Mouse (Mus musculus) layer of hippocampus, adult 9-11 months (tissue): ENCODE results near the gene Enpp7.

ENCODE experiments used
- DNase-seq: peaks from one replicate; pipeline ENCODE4 v3.0.0; 2022

Enpp7 gene

DNA sequence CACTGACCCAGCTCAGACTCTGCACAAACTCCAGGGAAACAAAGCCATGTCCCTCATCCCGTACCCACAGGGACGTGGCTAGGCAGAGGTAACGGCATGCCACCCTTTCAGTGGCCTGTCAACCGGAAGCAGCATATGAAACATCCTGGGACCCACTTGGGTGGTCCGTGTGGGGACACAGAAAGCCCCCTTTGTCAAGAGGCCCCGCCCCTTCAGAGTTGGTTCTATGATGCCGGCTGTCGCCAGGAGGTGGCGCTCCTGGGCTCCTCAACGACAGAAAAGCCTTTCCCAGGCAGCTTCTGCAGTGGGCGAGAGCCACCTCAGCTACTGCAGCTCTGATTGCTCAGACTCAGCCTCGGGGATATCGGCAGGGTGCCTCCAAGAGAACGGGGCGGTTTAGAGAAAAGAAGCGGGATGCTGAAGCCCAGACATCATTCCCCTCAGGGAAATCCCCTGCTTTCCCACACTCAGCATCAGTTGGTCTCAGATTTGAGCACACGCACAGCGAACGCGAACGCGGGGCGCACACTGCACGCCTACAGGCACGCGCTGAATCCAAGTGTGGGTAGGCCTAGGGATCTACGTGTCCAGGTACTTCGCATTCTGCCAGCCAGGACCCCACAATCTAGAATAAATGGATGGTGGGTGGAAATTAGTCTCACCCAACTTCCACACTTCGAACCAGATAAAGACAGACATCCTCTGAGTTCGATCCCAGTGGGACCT, 10.7 kb downstream of the Enpp7 start:
- peak; percentile 76 for DNase-seq

DNA sequence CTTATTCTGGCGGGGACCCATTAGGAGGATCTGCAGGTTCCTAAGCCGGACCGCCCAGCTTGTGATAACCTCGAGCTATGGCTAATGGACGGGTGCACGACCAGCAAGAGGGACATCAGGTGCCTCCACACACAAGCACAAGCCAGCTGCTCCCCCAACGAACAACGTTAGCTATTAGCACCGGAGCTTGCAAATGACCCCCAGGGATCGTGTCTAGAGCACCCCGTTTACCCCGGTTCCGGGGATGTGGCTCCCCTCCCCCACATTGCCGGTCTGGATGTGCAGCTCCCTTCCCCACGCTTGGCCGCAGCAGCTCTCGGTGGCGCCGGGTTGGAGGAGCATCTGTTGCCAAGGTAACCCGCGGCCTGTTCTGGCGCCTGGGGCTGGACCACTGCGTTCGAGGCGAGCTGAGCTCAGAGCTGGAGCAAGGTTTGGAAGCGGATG, 11.4 kb downstream of the Enpp7 start:
- DNase-seq: peak; percentile 38

DNA sequence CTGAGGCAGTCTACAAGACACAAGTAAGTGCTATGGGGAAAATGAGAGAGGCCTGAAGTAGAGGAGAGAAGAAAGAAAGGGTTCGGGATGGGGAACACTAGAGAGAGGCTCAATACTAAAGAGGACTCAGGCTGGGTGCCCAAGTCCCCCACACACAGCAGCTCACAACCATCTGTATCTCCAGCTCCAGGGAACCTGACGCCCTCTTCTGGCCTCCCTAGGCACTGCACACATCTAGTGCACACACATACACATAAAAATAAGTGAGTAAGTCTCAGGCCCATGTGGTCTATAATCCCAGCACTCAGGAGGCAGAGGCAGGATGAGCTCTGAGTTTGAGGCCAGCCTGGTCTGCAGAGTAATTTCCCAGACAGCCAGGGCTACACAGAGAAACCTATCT, 12.9 kb downstream of the Enpp7 start:
- no peak for DNase-seq

DNA sequence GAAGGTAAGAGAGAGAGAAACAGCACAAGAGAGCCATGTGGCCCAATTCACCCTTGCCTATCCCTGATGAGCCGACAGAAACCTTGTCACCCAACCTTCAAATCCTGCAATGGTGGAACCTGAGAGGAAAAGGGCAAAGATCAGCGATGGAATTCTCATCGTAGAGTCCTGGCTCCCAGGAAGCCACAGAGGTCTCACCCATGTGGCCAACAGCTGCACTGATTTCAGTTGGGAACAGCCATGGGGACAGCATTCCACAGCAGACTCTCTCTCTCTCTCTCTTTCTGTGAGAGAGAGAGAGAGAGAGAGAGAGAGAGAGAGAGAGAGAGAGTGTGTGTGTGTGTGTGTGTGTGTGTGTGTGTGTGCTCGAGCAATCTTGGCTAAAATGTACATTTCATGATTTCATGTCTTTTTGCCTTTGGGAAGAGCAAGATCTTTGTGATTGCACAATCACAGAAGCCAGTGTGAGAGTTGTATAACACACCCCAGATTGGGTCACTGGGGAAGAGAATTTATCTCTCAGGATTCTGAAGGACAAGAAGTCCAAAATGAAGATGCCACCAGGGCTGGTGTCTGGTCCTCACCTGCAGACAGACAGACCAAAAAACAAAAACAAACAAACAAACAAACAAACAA, 13.6 kb downstream of the Enpp7 start:
- no peak for DNase-seq

DNA sequence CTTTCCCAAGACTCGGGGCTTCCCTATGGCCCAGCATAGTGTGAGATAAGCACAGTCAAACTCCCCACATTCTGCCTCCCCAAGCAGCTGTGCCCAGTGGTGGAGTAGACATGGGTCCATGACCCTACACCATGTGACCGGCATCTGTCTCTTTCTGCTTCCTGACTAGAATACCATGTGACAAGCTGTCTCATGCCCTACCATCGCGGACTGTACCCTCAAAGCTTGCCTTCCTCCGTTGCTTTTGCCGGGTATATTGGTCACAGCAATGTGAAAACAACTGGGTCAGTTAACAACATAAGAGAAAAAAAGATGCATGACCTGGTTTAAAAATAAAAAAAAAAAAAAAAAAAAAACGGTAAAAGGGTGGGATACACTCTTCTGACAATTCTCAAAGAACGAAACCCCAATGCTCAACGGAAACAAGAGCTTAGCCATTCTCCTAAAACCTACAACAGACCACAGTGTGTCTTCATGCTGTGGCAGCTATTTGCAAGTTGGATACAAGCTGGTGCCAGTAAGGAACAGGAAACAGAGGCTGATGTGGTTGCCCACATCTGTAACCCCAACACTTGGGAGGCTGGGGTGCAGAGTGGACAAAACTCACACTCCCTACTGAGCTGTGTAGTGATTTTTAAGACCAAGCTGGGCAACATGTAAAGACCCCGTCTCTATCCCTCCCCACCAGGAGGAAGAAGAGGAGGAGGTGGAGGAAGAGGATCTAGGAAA, 17.7 kb downstream of the Enpp7 start:
- no peak for DNase-seq

DNA sequence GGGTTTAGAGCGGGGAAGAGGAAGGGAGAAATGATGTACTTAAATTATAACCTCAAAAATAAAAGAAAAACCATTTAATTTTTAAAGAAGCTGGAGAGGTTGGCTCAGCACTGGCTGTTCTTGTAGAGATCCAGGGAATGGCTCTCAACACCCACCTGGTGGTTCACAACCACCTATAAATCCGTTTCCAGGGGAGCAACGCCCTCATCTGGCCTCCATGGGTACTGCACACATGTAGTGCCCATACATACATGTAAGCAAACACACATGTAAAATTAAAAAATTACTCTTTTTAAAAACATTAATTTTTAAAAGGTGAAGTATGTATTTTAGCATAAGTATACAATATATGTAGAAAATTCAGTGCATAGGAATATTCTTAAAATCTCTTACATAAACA, 18.5 kb downstream of the Enpp7 start:
- no peak for DNase-seq

DNA sequence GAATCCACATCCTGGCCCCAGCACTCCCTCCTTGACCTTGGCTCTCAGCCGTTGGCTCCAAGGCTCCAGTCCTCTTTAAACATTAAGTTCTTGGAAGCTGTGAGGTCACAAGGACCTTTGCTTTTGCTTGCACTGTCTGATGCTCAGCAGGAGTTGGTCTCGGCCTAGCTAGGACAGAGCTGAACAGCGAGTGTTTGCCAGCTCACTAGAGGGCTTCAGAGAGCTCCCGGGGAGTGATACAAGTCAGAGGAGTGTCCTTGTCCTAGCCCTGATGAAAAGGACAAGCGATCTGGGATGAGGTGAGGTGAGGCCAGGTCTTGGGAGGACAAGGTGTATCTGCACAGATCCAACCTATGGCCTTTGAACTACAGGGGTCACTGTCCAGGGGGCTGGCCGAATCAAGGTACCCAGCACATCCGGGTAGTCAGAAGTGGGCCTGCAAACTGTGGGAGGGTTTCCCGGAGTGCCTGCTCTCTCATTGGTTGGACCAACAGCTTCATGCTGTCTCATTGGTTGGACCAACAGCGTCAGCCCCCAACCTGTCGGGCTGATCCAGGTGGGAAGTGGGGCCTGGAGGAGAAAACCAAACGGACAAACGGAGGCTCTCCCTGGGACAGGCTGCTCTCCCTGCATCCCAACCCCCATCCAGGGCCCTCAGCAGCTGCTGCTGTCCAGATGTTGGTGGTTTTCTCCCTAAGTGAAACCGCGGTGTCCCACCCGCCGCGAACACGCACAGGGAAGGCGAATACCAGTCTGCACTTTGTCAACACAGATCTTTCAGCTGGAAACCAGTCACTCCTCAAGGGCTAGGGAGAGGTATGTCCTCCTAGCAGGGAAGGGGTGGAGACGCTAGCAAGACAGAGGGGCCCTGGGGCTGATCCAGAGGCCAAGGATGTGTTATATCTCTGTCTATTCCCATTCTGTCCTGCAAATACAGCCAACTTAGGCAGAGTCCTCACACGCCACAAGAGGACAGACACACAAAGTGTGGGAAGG, 19.8 kb downstream of the Enpp7 start:
- no peak for DNase-seq

DNA sequence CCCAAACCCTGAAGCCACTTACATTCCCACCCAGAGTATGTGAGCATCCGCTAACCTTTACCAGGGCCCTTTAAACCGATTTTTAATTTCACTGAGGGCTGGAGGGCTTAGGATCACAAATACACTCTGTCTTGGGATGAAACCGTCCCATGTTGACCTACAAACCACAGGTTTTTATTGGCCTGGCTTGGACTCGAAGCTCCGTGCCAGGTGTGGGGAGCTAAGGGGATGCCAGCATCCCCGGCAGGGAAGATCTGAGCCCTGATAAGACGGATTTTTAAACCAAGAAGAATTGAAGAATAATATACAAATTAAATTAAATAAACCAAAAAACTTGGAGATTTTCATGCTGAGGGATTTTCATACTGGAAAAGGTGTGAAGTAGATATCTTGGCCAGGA, 26.5 kb downstream of the Enpp7 start:
- DNase-seq: no peak

DNA sequence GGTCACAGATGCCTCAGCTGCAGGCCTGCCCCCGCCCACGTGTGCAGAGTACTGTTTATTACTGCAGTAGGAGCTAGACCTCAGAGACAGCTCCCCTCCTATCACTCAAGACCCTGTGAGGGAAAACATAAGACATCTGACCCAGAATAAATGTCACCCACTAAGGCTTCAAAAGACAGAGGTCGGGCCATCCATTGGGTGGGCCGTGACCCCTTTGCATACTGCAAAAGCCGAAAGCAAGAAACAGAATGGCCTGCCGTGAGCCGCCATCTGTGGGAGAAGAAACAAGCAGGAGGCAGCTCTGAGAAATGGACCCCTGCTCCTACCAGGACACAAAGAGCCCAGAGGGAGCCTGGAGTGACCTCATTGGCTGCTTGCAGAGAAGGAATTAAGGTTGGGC, 29.5 kb downstream of the Enpp7 start:
- no peak for DNase-seq

DNA sequence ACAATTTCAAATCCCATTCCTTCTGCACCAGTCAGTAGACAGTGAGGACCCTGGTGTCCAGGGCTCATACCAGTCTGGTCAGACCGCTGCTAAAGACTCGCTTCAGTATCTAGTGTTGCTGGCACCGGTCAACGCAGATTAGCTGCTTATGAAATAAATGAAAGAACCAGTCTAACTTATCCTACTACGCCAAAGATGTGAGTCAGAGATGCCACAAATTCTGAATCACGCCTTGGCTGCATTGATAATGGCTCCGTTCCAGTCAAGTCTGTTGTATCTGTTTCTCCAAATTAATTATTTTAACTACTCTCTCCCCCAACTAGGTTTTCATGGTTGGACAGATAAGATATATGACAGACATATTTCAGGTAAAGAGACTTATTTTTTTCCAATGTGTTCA, 33.2 kb downstream of the Enpp7 start:
- no peak for DNase-seq

DNA sequence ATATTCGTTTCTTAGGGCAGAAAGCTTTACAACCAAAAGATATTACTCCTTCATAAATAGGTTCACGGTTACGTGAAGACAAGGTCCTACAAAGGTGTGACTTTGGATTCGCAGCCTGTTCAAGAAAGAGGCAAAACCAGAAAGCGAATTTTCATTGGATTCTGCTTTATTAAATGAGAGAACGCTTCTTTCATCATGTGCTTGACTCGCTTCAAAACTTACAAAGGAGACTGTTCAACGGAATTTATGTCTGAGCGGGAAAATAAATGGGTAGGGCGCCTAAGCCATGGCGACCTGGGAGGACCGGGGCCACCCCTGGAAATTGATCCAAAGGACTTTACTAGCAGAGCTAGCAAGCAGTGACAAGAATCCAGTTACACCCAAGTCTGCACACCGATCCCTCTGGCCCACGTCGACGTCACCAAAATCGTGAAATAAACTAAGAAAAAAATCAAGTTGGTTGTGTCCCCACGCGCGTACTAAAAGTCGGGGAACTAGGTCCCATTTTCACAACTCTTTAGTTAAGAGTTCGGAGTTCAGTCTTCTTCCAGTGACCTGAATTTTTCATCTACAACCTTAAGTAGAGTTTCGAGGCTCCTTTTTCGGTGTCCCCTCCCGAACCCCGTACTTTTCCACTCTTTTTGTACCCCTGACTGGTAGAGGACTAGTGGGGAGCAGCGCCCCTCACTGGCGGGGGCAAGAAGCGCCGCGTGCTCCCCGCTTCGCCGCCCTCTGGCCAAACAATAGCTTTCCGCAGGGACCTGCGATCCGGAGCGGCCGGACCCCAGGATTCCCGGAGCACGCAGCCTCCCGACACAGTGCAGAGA, 34.3 kb downstream of the Enpp7 start:
- no peak for DNase-seq

DNA sequence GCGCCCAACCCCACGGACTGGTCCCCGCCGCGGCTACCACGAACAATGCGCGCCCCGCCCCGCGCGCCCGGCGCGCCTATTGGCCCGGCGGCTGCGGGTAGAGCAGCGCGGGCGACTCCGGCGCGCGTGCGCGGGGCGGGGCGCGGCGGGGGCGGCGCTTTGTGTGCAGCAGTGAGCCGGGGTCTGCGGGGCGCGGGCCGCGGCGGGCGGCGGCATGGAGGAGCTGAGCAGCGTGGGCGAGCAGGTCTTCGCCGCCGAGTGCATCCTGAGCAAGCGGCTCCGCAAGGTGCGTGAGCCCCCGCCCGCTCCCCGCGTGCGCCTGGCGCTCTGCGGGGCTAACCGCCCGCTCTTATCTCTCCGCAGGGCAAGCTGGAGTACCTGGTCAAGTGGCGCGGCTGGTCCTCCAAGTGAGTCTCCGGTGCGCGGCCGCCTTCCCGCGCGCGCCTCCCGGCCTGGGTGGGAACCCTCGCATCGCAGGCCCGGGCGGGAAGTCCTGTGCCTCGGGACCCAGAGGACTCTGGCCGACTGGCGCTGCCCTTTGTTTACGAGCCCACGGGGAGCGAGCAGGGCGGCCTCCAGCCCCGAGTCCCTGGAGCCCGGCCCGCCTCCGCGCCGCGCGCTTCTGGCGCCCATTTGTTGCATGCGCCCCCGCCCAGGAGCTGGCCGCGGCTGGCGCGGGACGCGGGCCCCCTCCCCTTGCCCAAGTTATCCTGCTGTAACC, 35.1 kb downstream of the Enpp7 start, which contains the start of gene Cbx2:
Cbx2 (plus strand) TSS at position 68 of the 721 bp plus-strand sequence.
- DNase-seq: peak; percentile 80

DNA sequence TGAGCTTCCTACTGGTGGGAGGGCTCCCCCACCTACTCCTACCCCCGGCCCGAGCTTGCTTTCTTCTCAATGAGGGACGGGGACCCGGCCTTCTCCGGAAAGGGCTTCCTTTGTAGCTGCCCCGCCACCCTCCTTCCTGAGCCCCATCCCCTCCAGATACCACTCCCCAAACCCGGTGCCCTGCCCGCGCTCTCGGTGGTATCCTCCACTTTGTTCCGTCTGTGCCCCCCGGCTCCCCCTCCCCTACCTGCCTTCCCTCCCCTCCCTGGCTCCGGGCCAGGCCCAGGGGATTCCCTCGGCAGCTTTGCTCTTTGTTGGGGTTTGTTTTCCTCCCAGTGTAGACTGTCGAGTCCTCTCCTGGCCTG, 35.6 kb downstream of the Enpp7 start:
- DNase-seq: no peak

DNA sequence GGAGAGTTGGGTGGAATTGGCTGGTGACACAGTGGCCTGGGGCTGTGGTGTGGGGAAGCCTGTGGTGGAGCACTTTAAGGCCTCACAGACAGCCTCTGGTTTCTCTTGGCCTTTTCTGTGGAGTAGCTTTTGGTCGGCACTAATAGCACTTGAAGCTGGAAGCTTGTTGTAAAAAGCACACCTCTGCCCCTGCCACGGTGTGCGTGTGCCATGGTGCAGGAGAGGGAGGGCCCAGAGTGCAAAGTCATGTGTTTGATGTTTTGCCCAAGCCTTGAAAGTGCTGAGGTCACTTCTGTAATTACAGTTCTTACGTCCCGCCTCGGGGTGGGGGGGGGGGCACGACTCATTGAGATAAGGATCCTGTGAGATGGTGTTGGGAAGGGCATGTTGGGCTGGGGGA, 36.3 kb downstream of the Enpp7 start:
- DNase-seq: no peak

DNA sequence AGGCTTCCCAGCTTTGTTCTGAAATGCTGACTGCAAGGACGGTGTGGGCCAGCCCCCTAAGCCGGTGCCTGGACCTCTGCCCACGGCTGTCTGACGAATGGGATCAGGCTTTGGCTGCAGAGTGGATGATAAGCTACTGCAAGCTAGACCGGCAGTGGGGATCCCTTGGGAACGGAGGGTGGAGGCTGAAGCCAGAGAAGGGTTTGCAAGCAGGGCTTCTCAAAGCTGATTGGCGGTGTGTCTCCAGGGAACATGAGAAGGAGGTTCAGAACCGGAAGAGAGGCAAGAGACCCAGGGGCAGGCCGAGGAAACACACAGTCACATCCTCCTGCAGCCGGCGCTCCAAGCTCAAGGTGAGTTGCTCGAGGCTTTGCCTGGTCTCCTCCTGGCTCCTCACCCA, 38.2 kb downstream of the Enpp7 start:
- DNase-seq: no peak

DNA sequence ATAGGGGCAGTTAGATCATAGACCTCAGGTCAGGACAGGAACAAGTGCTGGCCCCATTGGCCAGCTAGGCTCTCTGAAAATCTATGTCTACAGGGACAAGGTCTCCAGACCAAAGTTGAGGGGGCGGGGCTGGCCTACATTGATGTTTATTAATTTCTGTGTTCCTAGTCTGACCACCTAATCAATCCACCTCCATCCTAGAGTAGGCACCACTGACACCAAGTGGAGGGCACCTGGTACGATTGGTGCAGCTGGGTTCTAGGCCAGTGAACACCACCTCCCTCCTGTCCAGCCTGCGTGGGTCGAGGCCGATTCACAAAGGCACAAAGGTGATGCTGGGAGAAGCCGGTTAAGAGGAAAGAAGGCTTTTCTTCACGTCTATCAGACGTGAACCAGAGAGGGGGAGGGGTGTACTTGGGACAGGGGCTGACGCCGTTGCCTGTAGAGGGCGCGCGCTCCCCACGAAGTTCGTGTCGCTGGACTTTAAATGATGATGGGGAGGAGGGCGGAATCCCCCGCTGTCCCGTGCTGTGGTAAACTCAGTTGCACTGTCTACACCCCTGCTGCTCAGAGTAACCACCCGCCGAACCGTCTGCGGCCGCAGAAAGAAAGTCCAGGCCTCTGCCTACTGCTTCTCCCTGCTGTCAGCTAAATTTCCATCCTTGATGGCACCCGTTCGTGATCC, 46.0 kb downstream of the Enpp7 start:
- DNase-seq: no peak

DNA sequence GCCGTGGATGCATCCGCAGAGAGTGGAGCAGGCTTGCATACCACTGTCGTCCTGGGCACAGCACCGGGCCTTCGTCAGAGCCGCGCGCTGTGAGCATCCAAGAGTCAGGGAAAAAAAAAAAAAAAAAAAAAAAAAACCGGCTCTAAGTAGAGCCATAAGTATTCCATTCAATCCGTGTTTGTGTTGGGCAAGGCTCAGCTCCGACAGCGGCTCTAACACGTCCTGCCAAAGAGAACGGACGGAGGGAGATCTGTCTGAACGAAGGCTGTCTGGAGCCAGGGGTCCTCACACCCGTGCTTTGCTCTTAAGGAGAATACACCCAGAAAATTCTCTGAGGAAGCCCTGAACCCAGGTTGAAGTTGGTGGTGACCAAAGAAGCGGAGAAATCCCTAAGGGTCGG, 46.6 kb downstream of the Enpp7 start:
- DNase-seq: no peak

DNA sequence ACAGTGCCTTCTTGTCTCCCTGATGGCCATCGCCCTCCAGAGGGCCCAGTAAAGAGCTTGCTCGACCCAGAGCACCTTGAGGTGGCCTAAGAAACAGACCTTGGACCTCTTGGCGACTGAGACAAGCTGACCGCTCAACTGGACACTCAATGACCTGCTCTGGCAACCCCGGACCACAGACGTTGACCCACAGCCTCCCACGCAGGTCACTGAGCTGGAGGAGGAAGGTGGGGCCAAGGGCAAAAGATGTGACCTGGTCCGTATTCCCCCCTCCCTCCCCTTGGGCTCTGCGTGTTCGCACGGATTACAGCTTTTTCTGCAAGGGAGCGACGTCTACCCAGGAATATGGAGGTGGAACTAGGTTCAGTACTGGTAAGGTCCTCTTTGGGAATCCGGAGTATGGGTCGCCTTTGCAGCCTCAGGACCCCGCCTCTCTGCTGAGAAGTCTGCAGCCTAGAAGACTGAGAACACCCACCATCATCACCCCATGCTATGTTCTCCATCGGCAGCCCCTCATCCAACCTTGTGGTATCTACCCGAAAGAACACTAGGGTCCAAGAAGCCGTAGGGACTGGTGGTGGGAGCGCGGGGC, 47.2 kb downstream of the Enpp7 start:
- DNase-seq: no peak

DNA sequence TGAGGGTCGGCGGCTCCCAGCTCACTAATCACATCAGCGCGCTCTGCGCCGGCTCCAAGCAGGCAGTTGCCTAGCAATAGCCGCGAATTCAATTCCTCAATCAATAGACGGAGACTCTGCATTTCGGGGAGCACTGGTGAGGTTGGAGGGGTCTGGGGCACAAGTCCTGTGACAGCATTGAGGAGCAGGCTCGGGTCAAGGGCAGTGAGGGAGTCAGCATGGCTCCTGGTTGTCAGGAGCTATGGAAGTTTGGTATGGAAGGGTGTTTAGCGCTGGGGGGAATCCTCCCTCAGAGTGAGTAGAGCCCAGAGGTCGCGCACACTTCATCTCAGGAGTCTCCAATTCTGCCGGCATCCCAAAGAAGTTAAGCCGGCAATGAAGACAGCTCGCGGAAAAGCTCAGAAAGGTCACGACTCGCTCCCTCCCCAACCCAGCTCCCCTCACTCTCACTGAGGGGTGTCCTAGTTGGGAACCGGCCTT, 47.7 kb downstream of the Enpp7 start:
- no peak for DNase-seq

DNA sequence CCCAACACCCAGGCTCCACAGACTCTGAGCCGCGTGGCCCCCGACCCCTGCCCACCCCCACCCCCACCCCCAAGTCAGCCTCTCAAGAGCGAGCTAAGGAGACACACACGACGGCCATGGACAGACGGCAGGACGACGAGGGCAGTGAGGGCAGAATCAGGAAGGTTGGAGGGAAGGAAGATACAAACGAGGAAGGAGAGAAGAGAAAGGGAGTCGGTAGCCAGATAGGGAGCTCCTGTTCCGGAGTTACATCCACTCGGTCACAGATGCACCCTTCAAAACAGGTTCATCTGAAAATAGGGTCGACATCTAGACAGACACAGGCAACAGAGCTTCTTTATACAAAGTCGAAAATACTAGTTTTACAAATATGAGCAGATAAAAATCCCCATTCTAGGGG, 48.5 kb downstream of the Enpp7 start:
- no peak for DNase-seq
